Comparison of ENCODE assay signal across 8 mouse cellular contexts in the genomic region with DNA sequence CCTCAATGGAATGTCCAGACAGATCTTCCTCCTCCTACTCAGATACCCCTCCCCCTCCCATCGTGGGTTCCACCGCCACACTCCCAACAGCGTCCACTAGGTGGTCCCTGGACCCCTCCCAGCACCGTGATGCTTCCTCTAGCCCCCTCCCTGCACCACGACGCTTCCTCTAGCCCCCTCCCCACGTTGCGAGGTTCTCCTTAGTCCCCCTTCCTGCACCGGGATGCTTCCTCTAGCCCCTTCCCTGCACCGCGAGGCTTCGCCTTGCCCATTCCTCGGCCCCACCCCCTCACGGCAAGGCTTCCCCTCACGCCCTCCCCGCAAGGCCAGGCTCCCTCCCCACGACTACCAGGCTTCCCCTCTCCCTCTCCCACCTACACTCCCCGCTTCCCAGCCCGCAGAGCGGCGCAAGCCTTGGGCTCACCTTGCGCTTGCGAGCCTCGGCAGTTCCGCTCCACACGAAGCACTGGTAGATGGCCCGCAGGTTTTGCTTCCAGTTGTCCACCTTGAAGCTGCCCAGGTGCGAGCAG. TPM values are rescaled to one million over a fixed set of nuclear protein-coding genes. Genes with fewer than 3 reads are reported as not detected.
DNase-seq lines count a peak whose midpoint lies in the region; ATAC-seq and TF ChIP-seq lines count a peak whose summit lies in the region.

No protein-coding gene starts in this region.

- H3ac ChIP-seq in myocyte (ENCODE audit: control insufficient read depth, insufficient read length) = peak overlapping the region; percentile 90

- peak overlapping the region; percentile 99 for H3K9ac ChIP-seq in heart, embryonic 13.5 days
- peak overlapping the region; percentile 97 for H3K9ac ChIP-seq in forebrain, embryonic 13.5 days
- H3K9ac ChIP-seq in intestine, embryonic 16.5 days (ENCODE audit: low read depth, low read length) = peak overlapping the region; percentile 100
- peak overlapping the region; percentile 86 for H3K9ac ChIP-seq in liver, embryonic 11.5 days (ENCODE audit: low read depth, low read length)

- no peaks in the 10 kb centered on the region for H3K36me3 ChIP-seq in heart, embryonic 13.5 days
- H3K36me3 ChIP-seq in forebrain, embryonic 13.5 days (ENCODE audit: poor library complexity, severe bottlenecking) = peaks cover 6% of the 10 kb centered on the region
- no peaks in the 10 kb centered on the region for H3K36me3 ChIP-seq in intestine, embryonic 16.5 days (ENCODE audit: control insufficient read depth, insufficient read depth, low read length)
- H3K36me3 ChIP-seq in liver, embryonic 11.5 days (ENCODE audit: control insufficient read depth, insufficient read depth, low read length) = no peaks in the 10 kb centered on the region
- no peaks in the 10 kb centered on the region for H3K36me3 ChIP-seq in myocyte (ENCODE audit: control insufficient read depth, insufficient read depth)

- peak overlapping the region; percentile 85 for H3K4me2 ChIP-seq in heart, embryonic 13.5 days
- peak overlapping the region; percentile 76 for H3K4me2 ChIP-seq in forebrain, embryonic 13.5 days
- H3K4me2 ChIP-seq in intestine, embryonic 16.5 days (ENCODE audit: low read depth, low read length) = peak overlapping the region; percentile 83
- H3K4me2 ChIP-seq in liver, embryonic 11.5 days = peak overlapping the region; percentile 91
- peak overlapping the region; percentile 76 for H3K4me2 ChIP-seq in myocyte (ENCODE audit: low read depth)

- H3K4me1 ChIP-seq in heart, embryonic 13.5 days = peaks cover 45% of the 10 kb centered on the region
- peaks cover 48% of the 10 kb centered on the region for H3K4me1 ChIP-seq in forebrain, embryonic 13.5 days
- H3K4me1 ChIP-seq in intestine, embryonic 16.5 days (ENCODE audit: control insufficient read depth, insufficient read depth, low read length) = peaks cover 8% of the 10 kb centered on the region
- H3K4me1 ChIP-seq in liver, embryonic 11.5 days (replicated peaks; ENCODE audit: control insufficient read depth, insufficient read depth, low read length) = peaks cover 4% of the 10 kb centered on the region; the same call in 1 of the 2 replicates

- H3K27ac ChIP-seq in heart, embryonic 13.5 days (replicated peaks) = peak overlapping the region; percentile 99
- H3K27ac ChIP-seq in forebrain, embryonic 13.5 days = peak overlapping the region; percentile 98
- peak overlapping the region; percentile 99 for H3K27ac ChIP-seq in intestine, embryonic 16.5 days (ENCODE audit: low read length)
- peak overlapping the region; percentile 88 for H3K27ac ChIP-seq in liver, embryonic 11.5 days (ENCODE audit: low read depth, low read length)

- no peak for TF ChIP-seq POLR2A in brain, embryonic 14.5 days (IDR thresholded peaks at IDR 0.05; ENCODE audit: borderline replicate concordance, extremely low read depth, insufficient read depth, insufficient read length, poor library complexity, severe bottlenecking)
- TF ChIP-seq POLR2A in myocyte (IDR thresholded peaks at IDR 0.05; ENCODE audit: insufficient read length, low read depth) = no peak

- H3K79me2 ChIP-seq in myocyte (ENCODE audit: control insufficient read depth, insufficient read depth) = peaks cover 54% of the 10 kb centered on the region

- peak; percentile 7 for ATAC-seq in heart, embryonic 13.5 days (ENCODE audit: extremely low read depth, insufficient number of reproducible peaks, low FRiP score, low TSS enrichment)
- ATAC-seq in forebrain, embryonic 13.5 days = peak; percentile 25
- ATAC-seq in intestine, embryonic 16.5 days = peak; percentile 25
- peak; percentile 4; the same call in 1 of the 2 replicates for ATAC-seq in liver, embryonic 11.5 days (replicated peaks; ENCODE audit: low FRiP score)

- peak overlapping the region; percentile 100 for H3K4me3 ChIP-seq in heart, embryonic 13.5 days
- peak overlapping the region; percentile 90 for H3K4me3 ChIP-seq in forebrain, embryonic 13.5 days
- H3K4me3 ChIP-seq in intestine, embryonic 16.5 days (ENCODE audit: low read length) = peak overlapping the region; percentile 94
- H3K4me3 ChIP-seq in liver, embryonic 11.5 days (ENCODE audit: low read depth, low read length) = peak overlapping the region; percentile 82
- H3K4me3 ChIP-seq in myocyte = peak overlapping the region; percentile 94

- H3K9me3 ChIP-seq in heart, embryonic 13.5 days = no peaks in the 10 kb centered on the region
- H3K9me3 ChIP-seq in forebrain, embryonic 13.5 days (replicated peaks) = no peaks in the 10 kb centered on the region
- H3K9me3 ChIP-seq in intestine, embryonic 16.5 days (ENCODE audit: control insufficient read depth, low read length) = no peaks in the 10 kb centered on the region
- no peaks in the 10 kb centered on the region for H3K9me3 ChIP-seq in liver, embryonic 11.5 days (ENCODE audit: control insufficient read depth, low read length)

- peak; percentile 79 for TF ChIP-seq CTCF in brain, embryonic 14.5 days (IDR thresholded peaks at IDR 0.05; ENCODE audit: borderline replicate concordance, extremely low read depth, insufficient read depth, insufficient read length)

- WGBS in heart, embryonic 13.5 days = 0% methylated on average over 28 of the region's 28 CpGs
- WGBS in forebrain, embryonic 13.5 days = under 1% methylated on average over 28 of the region's 28 CpGs
- under 1% methylated on average over 28 of the region's 28 CpGs for WGBS in intestine, embryonic 16.5 days
- WGBS in liver, embryonic 11.5 days = 1% methylated on average over 28 of the region's 28 CpGs

- DNase-seq in heart, adult 9 months (ENCODE audit: low spot score in 2 of 2) = no peak
- DNase-seq in brain, embryonic 14.5 days (ENCODE audit: low read depth) = peak; percentile 90
- peak; percentile 80 for DNase-seq in liver, embryonic 11.5 days (ENCODE audit: low spot score)
- DNase-seq in thymus, adult 18-20 months = peak; percentile 62 to 73

- H3K27me3 ChIP-seq in heart, embryonic 13.5 days (replicated peaks) = no peaks in the 10 kb centered on the region
- no peaks in the 10 kb centered on the region for H3K27me3 ChIP-seq in forebrain, embryonic 13.5 days
- H3K27me3 ChIP-seq in intestine, embryonic 16.5 days (replicated peaks; ENCODE audit: control insufficient read depth, insufficient read depth, low read length) = no peaks in the 10 kb centered on the region
- no peaks in the 10 kb centered on the region for H3K27me3 ChIP-seq in liver, embryonic 11.5 days (replicated peaks; ENCODE audit: control insufficient read depth, insufficient read depth, low read length)
- no peaks in the 10 kb centered on the region for H3K27me3 ChIP-seq in myocyte (ENCODE audit: control insufficient read depth, insufficient read depth, insufficient read length)

TF ChIP-seq in myocyte, 11 proteins besides CTCF, POLR2A, EP300 and RAD21:
- no peak for TF ChIP-seq USF1 (IDR thresholded peaks at IDR 0.05; ENCODE audit: low read depth)
- TF ChIP-seq TCF12 (IDR thresholded peaks at IDR 0.05; ENCODE audit: insufficient read depth, poor library complexity, severe bottlenecking) = no peak
- no peak for TF ChIP-seq CEBPB (IDR thresholded peaks at IDR 0.05; ENCODE audit: insufficient read depth, poor library complexity, severe bottlenecking)
- no peak for TF ChIP-seq SRF (IDR thresholded peaks at IDR 0.05; ENCODE audit: control insufficient read depth, insufficient read length, low read depth)
- no peak for TF ChIP-seq MYOD1 (IDR thresholded peaks at IDR 0.05; ENCODE audit: control insufficient read depth in 1 of 3, insufficient read length in 2 of 3, low read depth in 2 of 3)
- TF ChIP-seq POLR2AphosphoS2 (IDR thresholded peaks at IDR 0.05; ENCODE audit: insufficient read length, low read depth) = no peak
- TF ChIP-seq MYOG (IDR thresholded peaks at IDR 0.05; ENCODE audit: control insufficient read depth in 1 of 3, insufficient read depth in 1 of 3, insufficient read length in 2 of 3, low read depth in 2 of 3) = no peak
- no peak for TF ChIP-seq REST (IDR thresholded peaks at IDR 0.05; ENCODE audit: insufficient read depth, insufficient read length)
- no peak for TF ChIP-seq MAX (IDR thresholded peaks at IDR 0.05; ENCODE audit: low read depth)
- no peak for TF ChIP-seq E2F4 (IDR thresholded peaks at IDR 0.05; ENCODE audit: insufficient read depth)
- TF ChIP-seq TCF3 (IDR thresholded peaks at IDR 0.05; ENCODE audit: insufficient read length, low read depth) = no peak
TF ChIP-seq in myocyte: peak in this region for 0.

RNA-seq across cellular contexts. Expression of a gene that starts 0.5 kb away (rescaled TPM):
- polyA plus RNA-seq in heart, embryonic 13.5 days (2015; fragmentation: Nextera tagmentation; extraction: Ambion mirVana) = 69.9 and 76.1 TPM in 2 replicates
- 318 and 370 TPM in 2 replicates for polyA plus RNA-seq in brain, embryonic 14.5 days (2012; rRNA removed)
- polyA plus RNA-seq in forebrain, embryonic 13.5 days (2015; fragmentation: Nextera tagmentation; extraction: Ambion mirVana) = 272 and 304 TPM in 2 replicates
- polyA plus RNA-seq in intestine, embryonic 16.5 days (2015; fragmentation: Nextera tagmentation; extraction: Ambion mirVana) = 72.5 and 80.2 TPM in 2 replicates
- 60.1 and 69.7 TPM in 2 replicates for polyA plus RNA-seq in liver, embryonic 11.5 days (2014; fragmentation: Nextera tagmentation; extraction: Ambion mirVana)
- polyA plus RNA-seq in myocyte (2012; fragmentation: generic; extraction: Trizol) = 58.8 TPM

RNA-seq across cellular contexts. Expression of a gene that starts 33.0 kb away (rescaled TPM):
- 0.08 and 0.17 TPM in 2 replicates for polyA plus RNA-seq in heart, embryonic 13.5 days (2015; fragmentation: Nextera tagmentation; extraction: Ambion mirVana)
- polyA plus RNA-seq in brain, embryonic 14.5 days (2012; rRNA removed) = 0.08 TPM in 1 of 2 replicates, not detected in the other
- polyA plus RNA-seq in forebrain, embryonic 13.5 days (2015; fragmentation: Nextera tagmentation; extraction: Ambion mirVana) = not detected in 2 replicates
- polyA plus RNA-seq in intestine, embryonic 16.5 days (2015; fragmentation: Nextera tagmentation; extraction: Ambion mirVana) = 0.07 and 0.12 TPM in 2 replicates
- not detected in 2 replicates for polyA plus RNA-seq in liver, embryonic 11.5 days (2014; fragmentation: Nextera tagmentation; extraction: Ambion mirVana)
- polyA plus RNA-seq in myocyte (2012; fragmentation: generic; extraction: Trizol) = 4.2 TPM

RNA-seq across cellular contexts. Expression of a gene that starts 47.8 kb away (rescaled TPM):
- 1.6 and 2.4 TPM in 2 replicates for polyA plus RNA-seq in heart, embryonic 13.5 days (2015; fragmentation: Nextera tagmentation; extraction: Ambion mirVana)
- polyA plus RNA-seq in brain, embryonic 14.5 days (2012; rRNA removed) = 1.3 and 1.6 TPM in 2 replicates
- 0.48 and 0.63 TPM in 2 replicates for polyA plus RNA-seq in forebrain, embryonic 13.5 days (2015; fragmentation: Nextera tagmentation; extraction: Ambion mirVana)
- 1.8 and 2.5 TPM in 2 replicates for polyA plus RNA-seq in intestine, embryonic 16.5 days (2015; fragmentation: Nextera tagmentation; extraction: Ambion mirVana)
- 5.9 and 6.2 TPM in 2 replicates for polyA plus RNA-seq in liver, embryonic 11.5 days (2014; fragmentation: Nextera tagmentation; extraction: Ambion mirVana)
- 0.04 TPM for polyA plus RNA-seq in myocyte (2012; fragmentation: generic; extraction: Trizol)

Comparison
In these comparisons a context has a peak if more than half of its experiments do, and no peak if none do; other contexts are left out.
1. DNase-seq: peak in brain, embryonic 14.5 days (single experiment), liver, embryonic 11.5 days (single experiment) and thymus, adult 18-20 months (2 of 2); none in heart, adult 9 months (0 of 2).
2. Peak in every context shown above with its lines, with median percentiles within 50 percentile points of each other: ATAC-seq, H3K27ac ChIP-seq, H3K4me2 ChIP-seq, H3K4me3 ChIP-seq and H3K9ac ChIP-seq.